Mouse (Mus musculus) ES-E14 (cell line): ENCODE measurements around the gene Ddr1. TPM values are rescaled to one million over a fixed set of nuclear protein-coding genes. Genes with fewer than 3 reads are reported as not detected.

ENCODE experiments used
- DNase-seq: peaks from one replicate; pipeline ENCODE4 v3.0.0-alpha.2; 2013; ENCODE audit warnings: low read depth, low spot score
- H3K27ac ChIP-seq: 2 replicates; pipeline ENCODE4 v1.5.1; 2012; ENCODE audit warnings: low read depth, mild to moderate bottlenecking, low read length, moderate library complexity, mixed read lengths; ENCODE audit not compliant: poor library complexity, insufficient read depth, severe bottlenecking
- H3K36me3 ChIP-seq: 2 replicates; pipeline ENCODE4 v1.6.1; 2012; ENCODE audit warnings: mild to moderate bottlenecking, low read length, moderate library complexity, mixed read lengths; ENCODE audit not compliant: control insufficient read depth, poor library complexity, insufficient read depth, severe bottlenecking
- H3K4me1 ChIP-seq, 2 experiments: fragments of 150-350 bp in 1 of 2; sonication (generic) in 1 of 2; 2 replicates each; pipeline ENCODE4 v1.6.1; 2012; ENCODE audit warnings: low read length in 2 of 2, mild to moderate bottlenecking in 1 of 2, mixed read lengths in 1 of 2; ENCODE audit not compliant: control insufficient read depth in 2 of 2, insufficient read depth in 2 of 2, poor library complexity in 1 of 2
- H3K4me3 ChIP-seq, 2 experiments: fragments of 150-350 bp in 1 of 2; sonication (generic) in 1 of 2; 2 replicates each; pipeline ENCODE4 v1.5.1; 2012; ENCODE audit warnings: low read length in 2 of 2, low read depth in 1 of 2, mild to moderate bottlenecking in 1 of 2, mixed read lengths in 1 of 2; ENCODE audit not compliant: insufficient read depth in 1 of 2, poor library complexity in 1 of 2, severe bottlenecking in 1 of 2
- H3K9ac ChIP-seq: 2 replicates; pipeline ENCODE4 v1.6.1; 2012; ENCODE audit warnings: low read depth, mild to moderate bottlenecking, low read length, mixed read lengths; ENCODE audit not compliant: poor library complexity, insufficient read depth, severe bottlenecking
- H3K9me3 ChIP-seq: fragments of 150-350 bp; sonication (generic); 2 replicates; pipeline ENCODE4 v1.6.1; 2012; ENCODE audit warnings: low read depth, mild to moderate bottlenecking, low read length; ENCODE audit not compliant: control insufficient read depth, insufficient read depth
- CHD2 ChIP-seq: IDR thresholded peaks from 2 replicates; pipeline ENCODE4 v1.6.1; 2014; ENCODE audit warnings: mild to moderate bottlenecking, low read depth, low read length, inconsistent platforms
- HCFC1 ChIP-seq: IDR thresholded peaks from 2 replicates; pipeline ENCODE4 v1.6.1; 2012; ENCODE audit warnings: low read length, inconsistent platforms, borderline replicate concordance; ENCODE audit not compliant: insufficient read depth
- MAFK ChIP-seq: IDR thresholded peaks from 2 replicates; pipeline ENCODE4 v1.6.1; 2014; ENCODE audit warnings: mild to moderate bottlenecking, low read depth, low read length, inconsistent platforms; ENCODE audit not compliant: insufficient read depth
- ZC3H11A ChIP-seq: IDR thresholded peaks from 2 replicates; pipeline ENCODE4 v1.6.1; 2012; ENCODE audit warnings: low read depth, mild to moderate bottlenecking, inconsistent platforms, low read length, borderline replicate concordance
- ZNF384 ChIP-seq: IDR thresholded peaks from 2 replicates; pipeline ENCODE4 v1.6.1; 2012; ENCODE audit warnings: low read depth, low read length, inconsistent platforms
- in situ Hi-C, 2 experiments: fragments of 600-800 bp; cut with MboI; formaldehyde crosslinking; loops; one replicate each; pipeline ENCODE4 v1.15.1; 2025; ENCODE audit warnings: low sequenced_read_pairs in 2 of 2, inconsistent platforms in 1 of 2; ENCODE audit not compliant: unreplicated experiment in 2 of 2
- total RNA-seq: library from RNA; depleted of rRNA; stranded (reverse); fragments of 300-350 nt; gene quantifications from 2 replicates; pipeline ENCODE4 v1.2.3, GENCODE M21; 2012; rRNA removed

Gene Ddr1
- total RNA-seq, result 46.0 and 78.8 TPM in 2 replicates

DNA sequence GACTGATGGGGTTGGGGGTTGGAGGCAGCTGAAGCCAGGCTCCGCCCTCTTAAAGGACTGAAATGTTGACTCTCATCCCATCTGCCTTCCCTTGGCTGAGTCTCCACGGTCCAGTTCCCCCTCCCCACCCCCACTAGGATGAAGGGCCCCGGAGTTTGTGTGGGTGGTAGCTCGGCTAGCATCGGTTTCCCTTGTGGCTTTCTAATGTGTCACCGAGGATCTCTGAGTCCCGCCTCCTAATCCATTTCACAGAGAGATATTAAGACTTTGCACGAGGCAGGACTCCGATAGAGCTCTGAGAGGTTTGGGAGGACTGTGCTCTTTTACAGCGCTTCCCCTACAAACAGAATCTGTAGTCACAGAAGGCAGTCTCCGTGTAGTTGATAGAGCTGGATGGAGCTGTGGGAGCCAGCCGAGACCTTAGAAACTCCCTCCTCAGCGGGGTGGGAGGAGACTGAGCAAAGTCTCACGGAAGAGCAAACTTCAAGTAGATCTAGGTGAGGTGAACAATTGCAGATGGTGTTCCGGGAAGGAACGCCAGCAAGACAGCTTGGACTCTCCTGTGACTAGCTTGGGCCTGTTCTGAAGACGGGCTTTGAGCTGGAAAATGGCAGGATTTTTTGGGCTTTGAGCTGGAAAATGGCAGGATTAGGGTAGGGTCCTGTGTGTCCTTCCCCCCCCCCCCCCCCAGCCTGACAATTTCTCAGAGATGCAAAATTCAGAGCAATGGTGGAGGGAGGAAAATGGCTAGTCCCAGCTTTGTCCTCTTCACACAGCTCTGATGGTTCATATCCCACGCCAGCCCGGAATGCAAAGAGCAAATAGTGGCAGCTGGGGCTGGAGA is at the start of gene Ddr1:
Ddr1 (minus strand) TSS at position 1 of the 844 bp plus-strand sequence.
- TF ChIP-seq ZC3H11A (no peak), ZNF384 (no peak), MAFK (no peak), CHD2 (no peak), HCFC1 (no peak)
- Histone ChIP-seq H3K27ac (no peak within 1 kb of the TSS; the same call in 1 of the 2 replicates), H3K4me3 (peak within 1 kb of the TSS; percentile 8 to 21; a peak in 2 of 4 replicates), H3K9me3 (no peaks in the 10 kb centered on the region), H3K36me3 (no peaks in the 10 kb centered on the region), H3K4me1 (peaks cover 0 to 25% of the 10 kb centered on the region in 2 experiments; a peak in 2 of 4 replicates), H3K9ac (peak within 1 kb of the TSS; percentile 34; the same call in 1 of the 2 replicates)
- DNase-seq, result no peak
- in situ Hi-C loops, result no loop called here

DNA sequence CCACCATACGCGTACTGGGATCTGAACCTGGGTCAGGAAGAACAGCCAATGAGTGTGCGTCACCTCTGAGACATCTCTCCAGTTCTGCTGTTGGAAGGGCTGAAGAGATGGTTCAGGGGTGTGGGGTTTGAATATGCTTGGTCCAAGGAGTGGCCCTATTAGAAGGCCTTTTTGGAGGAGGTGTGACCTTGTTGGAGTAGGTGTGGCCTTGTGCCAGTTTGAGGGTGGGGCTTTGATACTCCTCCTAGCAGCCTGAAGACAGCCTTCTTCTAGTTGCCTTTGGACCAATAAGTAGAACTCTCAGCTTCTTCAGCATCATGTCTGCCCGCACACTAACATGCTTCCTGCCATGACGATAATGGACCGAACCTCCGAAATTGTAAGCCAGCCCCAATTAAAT is 49.2 kb upstream of the Ddr1 start:
- H3K27ac ChIP-seq, result no peak overlapping the region
- no peak overlapping the region for H3K9ac ChIP-seq
- H3K4me1 ChIP-seq, result peaks cover 0 to 2% of the 10 kb centered on the region in 2 experiments; a peak in 1 of 4 replicates
- H3K36me3 ChIP-seq, result no peaks in the 10 kb centered on the region
- in situ Hi-C loops, result no loop called here
- H3K9me3 ChIP-seq, result no peaks in the 10 kb centered on the region
- H3K4me3 ChIP-seq, result no peak overlapping the region
- TF ChIP-seq ZC3H11A (no peak), ZNF384 (no peak), HCFC1 (no peak), MAFK (no peak), CHD2 (no peak)
- DNase-seq, result no peak

DNA sequence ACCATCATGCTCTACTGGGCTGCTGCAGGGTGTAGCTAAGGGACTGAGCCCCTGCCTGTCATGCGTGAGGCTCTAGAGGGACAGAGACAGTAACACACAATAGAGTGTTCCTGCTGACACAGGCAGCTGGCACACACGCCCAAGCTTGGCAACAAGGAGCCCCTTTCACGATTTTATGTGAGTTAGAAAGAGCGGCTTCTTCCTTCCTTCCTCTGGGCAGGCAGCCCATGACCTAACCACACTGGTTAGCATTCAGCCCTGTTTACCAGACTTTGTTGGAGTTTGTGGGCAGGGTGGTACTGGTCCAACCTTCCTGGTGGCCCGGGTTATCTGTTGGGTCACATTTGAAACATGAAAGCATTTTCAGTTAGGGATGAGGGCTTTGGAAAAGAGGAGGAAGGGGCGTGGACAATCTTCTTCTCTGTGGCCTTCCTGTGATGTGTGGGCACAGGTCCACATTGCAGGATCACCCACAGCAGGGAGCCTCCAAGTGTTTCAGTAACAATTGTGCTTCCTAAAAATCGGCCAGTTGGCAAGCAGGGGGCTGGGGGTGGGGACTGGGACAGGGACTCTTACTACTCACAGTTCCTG is 47.9 kb upstream of the Ddr1 start:
- no peak overlapping the region for H3K9ac ChIP-seq
- peaks cover 0 to 2% of the 10 kb centered on the region in 2 experiments; a peak in 1 of 4 replicates for H3K4me1 ChIP-seq
- no peak for DNase-seq
- H3K4me3 ChIP-seq, result no peak overlapping the region
- no peaks in the 10 kb centered on the region for H3K9me3 ChIP-seq
- H3K27ac ChIP-seq, result no peak overlapping the region
- H3K36me3 ChIP-seq, result no peaks in the 10 kb centered on the region
- no peak for TF ChIP-seq ZC3H11A
- in situ Hi-C loops, result no loop called here

DNA sequence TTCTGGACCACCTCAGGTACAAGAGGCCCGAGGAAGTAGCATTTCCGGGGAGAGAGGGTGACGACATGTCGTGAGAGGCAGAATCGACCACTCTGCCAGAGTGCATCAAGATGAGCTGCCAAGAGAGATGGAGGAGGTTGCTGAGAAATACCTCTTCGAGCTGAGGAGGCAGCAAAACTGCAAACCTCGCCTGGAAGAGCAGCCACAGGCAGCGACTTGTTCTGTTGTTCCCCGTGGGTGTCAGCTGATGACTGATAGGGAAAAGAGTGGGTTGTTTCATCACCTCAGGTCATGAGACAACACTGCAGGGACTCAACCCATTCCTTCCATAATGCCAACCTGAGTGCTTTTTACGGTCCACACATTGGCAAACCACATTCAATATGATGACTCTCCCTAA is 45.3 kb upstream of the Ddr1 start:
- no peak for DNase-seq
- no peak overlapping the region for H3K9ac ChIP-seq
- in situ Hi-C loops, result no loop called here
- TF ChIP-seq ZNF384 (no peak), MAFK (no peak), HCFC1 (no peak), ZC3H11A (no peak), CHD2 (no peak)
- H3K36me3 ChIP-seq, result no peaks in the 10 kb centered on the region
- no peak overlapping the region for H3K4me3 ChIP-seq
- H3K9me3 ChIP-seq, result no peaks in the 10 kb centered on the region
- H3K27ac ChIP-seq, result no peak overlapping the region
- H3K4me1 ChIP-seq, result peaks cover 0 to 2% of the 10 kb centered on the region in 2 experiments; a peak in 1 of 4 replicates
